Mouse (Mus musculus) kidney, adult 9 months (tissue): Measurements from ENCODE around the gene Ftcd.

ENCODE experiments used
- DNase-seq: peaks from one replicate; pipeline ENCODE4 v3.0.0; 2022

The Ftcd gene

DNA sequence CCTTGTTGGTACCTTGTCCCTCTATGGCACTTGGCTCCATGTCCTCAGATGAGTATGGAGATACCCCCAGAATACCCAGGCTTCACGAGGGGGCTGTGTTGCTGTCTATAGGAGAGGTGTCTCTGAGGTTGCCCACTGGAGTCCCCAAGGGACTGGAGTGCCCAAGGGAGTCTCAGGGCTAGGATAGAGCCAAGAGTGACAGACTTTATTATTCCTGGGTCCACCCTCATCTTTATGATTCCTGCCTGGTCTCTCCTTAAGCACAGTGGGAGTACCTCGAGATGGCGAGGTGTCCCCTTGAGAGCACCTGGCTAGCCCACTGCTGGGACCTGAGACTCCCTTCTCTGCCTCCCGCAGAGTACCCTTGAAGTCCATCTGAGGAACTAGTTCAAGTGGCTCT is 47.0 kb downstream of the Ftcd start:
- DNase-seq, result no peak

- DNase-seq, result peak; percentile 72
These were observed 47.7 kb downstream of the Ftcd start, which contains the start of gene Col6a2 for GRCm38 (mm10) chr10:76622928-76623680. Col6a2 (minus strand) TSS chr10:76623630.

GRCm38 (mm10) chr10:76623734-76624133 is 48.3 kb downstream of the Ftcd start:
- DNase-seq, result no peak

DNA sequence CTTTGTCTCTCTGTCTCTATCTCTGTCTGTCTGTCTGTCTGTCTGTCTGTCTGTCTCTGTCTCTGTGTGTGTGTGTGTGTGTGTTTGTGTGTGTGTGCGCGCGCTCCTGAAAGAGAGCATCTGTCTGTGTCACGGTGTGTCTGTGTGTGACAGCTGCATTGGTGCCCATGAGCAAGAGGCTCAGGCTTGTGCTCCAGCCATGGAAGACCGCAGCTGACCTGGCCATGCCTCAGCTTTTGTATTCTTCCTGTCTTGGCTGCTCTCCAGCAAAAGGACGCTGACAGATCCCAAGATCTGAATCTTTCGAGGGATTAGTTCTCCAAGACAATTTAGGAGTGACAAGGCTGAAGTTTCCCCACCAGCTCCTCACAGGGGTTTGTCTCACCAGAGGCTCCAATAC is 49.5 kb downstream of the Ftcd start:
- no peak for DNase-seq

DNA sequence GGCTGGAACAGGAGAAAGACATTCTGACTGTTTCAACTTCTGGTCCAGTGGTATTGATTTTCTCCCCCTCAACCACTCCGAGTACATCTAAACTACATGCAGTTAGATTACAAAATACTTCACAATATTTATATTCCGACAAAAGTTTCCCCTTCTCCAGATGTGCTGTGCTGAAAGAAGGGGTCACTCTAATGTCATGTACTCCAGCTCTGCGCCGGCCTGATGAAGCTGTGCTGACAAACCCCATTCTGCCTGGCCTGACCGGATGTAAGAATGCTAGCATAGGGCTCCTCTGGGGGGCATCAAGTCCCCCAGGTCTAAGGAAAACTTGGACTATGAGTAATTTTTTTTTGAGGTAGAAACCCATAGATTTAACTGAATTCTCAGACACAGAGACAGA is 52.3 kb downstream of the Ftcd start:
- DNase-seq, result no peak

DNA sequence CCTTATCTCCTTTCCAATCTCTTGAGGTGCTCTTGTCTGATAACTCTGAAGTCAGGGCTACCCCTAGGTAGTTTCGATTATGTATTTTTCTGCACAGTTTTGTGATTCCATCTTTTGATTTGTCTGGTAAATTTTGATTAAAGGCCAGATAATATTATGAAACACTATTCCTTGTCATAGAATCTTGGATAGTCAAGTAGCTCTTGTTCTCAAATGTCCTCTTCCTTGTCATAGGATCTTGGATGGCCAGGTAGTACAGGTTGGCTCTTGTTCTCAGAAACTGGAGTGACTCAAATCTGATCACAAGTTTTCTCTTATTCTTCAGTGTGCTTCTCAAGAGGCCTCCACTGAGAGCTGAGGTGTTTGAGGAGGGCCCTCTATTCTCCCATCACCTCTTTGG is 55.2 kb downstream of the Ftcd start:
- no peak for DNase-seq

DNA sequence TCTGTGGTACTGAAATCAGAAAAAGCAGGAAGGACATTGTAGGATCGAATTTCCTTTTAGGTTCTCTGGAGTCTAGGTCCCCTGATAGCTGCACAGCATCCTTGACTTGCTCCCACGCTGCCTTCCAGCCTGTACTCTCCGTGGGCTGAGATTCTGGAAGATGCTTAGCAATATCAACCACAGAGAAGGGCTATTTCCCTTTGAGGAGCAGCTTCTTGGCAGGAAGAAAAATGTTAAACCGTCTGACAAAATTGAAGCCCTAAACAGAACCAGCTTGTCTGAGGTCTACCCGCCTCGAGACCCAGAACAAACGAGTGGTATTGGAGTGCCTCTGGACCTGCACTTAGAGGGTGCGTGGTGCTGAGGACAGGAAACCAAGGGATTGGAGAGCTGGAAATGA is 57.2 kb downstream of the Ftcd start:
- DNase-seq, result no peak

- no peak for DNase-seq
These were observed 58.7 kb downstream of the Ftcd start for GRCm38 (mm10) chr10:76634094-76634571.

DNA sequence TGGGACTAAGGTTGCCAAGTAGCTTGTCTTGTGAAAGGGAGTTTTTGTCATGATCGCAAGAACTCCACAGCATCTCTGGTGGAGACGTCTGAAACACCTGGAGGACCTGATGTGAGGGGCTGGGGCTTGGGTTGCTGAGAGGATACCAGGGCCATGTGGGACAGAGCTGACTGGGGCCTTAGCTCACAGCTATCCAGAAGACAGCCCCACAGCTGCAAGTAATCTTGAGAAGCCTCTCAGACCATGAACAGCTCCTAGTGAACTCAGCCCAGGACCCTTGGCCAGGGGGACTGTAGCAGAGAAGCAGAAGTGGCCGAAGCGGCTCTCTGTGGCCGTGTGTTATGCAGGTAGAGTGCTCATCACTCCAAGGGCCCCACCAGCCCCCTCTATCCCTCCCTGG is 59.1 kb downstream of the Ftcd start:
- no peak for DNase-seq

DNA sequence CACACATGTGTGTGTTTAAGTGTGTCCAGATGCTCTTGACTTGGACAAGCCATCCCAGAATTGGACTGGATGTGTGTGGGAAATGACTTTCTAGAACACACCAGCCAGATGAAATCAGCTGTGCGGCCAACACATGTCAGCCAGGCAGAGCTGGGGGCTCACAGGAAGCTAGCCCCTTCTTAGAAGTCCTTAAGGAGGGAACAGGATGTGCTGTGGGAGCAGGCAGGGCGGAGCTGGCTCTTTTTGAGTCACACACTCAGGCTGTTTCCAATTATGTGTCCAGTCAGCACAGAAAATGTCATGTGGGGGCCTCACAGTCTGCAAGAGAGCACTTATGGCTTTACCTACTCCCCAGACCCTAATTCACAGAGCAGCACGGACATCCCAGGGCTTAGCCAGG is 60.6 kb downstream of the Ftcd start:
- peak; percentile 27 for DNase-seq

DNA sequence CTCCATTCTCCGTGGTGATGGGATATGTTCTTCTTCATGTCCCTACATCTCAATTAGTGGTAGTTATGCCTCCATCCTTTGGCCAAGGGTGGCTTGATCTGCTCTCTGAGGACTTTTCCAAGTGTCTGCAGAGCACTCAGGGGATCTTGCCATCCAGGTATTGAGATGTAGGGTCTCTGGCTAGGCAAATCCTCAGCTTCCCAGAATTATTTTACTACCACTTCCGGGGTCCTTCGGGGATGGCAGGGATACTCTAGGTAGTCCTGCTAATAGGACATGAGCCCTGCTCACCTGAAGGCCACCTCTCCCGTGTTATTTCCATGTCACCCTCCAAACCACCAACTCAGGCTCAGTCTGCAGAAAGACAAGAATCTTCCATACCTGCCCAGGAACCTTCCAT is 61.2 kb downstream of the Ftcd start:
- no peak for DNase-seq
